Mouse (Mus musculus) layer of hippocampus, adult 18-20 months (tissue): ENCODE measurements around the gene Smad1. TPM values are rescaled to one million over a fixed set of nuclear protein-coding genes. Genes with fewer than 3 reads are reported as not detected.

Source experiments
- DNase-seq, 2 experiments: peaks; one replicate each; pipeline ENCODE4 v3.0.0; 2022; ENCODE audit warnings: low spot score in 2 of 2
- total RNA-seq, 2 experiments: library from RNA; stranded (reverse); gene quantifications; 2 replicates each; pipeline ENCODE4 v1.2.3; 2021

The Smad1 gene
- total RNA-seq, 2 experiments from 2014 or later, result 25.0 to 28.3 TPM

DNA sequence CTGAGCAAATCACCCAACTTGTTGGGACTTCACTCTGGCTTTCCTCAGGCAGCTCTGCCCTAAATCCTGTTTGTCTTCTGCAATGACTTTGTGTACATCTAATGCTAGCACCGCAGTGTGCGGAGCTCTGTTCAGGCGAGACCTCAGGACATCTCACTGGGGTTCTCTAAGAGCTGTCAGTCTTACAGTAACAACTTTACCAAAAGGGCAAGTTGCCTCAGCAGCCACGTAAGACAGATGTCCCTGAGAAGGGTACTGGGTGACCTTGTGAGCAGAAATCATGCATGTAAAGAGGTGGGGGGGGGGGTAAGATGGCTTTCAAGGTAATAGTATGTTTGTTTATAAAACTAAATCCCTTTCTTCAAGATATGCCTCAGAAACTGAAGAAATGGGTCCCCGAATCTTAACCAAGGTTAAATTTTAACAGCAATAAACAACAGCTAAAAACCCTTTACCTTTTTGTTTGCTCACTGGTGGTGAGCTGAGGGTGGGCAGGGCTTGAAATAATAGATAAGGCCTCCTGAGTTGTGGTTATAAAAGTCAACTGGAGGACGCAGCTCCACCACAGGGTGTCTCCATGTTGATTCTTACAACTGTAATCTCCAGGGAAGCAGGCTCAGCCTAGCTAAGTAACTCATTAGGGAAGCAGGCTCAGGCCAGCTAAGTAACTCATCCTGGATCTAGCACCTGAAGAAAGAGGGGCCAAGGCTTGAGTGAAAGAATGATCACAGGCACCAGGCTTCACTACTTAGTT, 38.4 kb downstream of the Smad1 start:
- DNase-seq, result no peak

DNA sequence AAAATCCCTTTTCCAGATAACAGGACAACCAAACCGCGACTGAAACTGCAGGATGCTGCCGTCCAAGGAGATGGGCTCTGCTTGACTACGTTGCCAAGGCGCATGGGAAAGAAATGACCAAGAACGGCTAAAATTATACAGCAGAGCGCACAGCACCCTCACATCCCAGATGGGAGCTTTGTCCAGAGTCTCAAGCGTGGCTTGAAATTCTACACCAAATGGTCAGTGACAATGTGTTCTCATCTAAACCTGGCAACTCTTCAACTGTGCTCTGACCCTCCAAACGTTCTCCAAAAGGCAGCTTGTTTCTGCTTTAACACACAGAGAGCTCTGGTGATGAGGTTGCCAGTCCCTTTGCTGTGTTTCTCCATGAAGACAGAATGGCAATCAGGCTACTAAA, 39.0 kb downstream of the Smad1 start:
- no peak for DNase-seq

DNA sequence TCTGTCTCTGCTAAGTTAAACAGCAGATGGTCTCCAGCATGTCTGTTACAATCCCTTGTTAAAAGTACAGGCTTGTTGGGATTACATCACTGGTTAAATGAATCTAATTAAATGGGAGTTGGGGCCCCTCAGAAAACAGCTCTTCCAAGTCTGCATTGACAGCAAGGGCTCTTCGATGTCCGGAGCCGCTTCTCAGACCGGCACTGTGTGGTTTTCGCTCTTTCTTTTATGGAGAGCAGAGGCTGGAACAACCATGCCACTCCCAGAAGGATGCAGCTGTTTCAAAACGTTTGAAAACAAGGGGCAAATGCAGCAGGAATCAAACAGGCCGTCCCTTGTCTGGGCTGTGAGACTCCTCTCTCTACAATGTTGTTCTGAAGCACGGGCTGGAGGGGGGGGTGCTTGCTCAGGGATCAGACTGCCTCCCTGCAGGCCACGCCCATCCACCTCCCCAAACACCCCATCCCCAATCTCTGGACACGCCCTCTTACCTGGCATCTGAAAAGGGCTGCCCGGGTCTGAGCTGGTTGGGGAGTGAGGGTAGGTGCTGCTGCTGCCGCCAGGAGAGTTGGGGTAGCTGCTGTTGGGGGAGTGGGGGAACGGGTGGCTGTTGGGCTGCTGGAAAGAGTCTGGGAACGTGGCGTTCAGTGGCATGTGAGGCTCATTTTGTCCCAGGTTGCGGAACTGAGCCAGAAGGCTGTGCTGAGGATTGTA, 43.4 kb downstream of the Smad1 start:
- peak in 1 of 2 experiments; percentile 76 for DNase-seq

DNA sequence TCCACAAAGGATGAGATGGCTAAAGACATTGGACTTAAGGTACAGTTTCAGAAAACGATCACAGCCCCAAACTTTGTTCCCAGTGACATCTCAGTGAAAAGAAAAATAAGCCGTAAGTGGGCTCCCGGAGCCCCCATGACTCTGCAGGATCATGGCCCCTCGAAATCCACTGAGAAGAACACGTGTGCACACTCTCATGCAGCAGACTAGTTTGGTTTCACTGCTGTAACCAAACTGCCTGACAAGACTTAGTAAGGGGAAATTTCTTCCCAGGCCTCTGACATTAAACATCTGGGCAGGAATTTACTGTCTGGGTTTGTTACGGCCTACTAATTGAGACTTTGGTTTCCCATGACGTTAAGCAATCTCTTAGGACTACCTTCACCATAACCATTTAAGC, 45.3 kb downstream of the Smad1 start:
- no peak for DNase-seq

DNA sequence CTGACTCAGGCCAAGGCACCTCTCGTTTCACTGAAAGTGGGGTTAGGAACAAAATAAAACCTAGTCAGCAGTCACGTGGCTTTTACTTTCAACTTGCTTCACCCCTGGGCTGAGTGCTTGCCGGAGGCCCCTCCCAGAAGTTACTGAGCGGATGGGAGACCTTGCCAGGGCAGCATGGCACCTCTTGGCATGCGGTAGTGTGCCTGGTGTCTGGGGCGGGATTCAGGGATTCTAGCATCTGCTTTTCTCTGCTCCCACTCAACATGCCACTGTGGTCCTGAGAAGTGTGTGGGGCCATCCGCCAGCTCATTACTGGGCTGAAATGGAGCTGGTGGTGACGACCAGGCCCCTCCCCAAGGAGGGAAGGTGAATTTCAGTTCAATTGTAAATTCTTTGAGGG, 47.4 kb downstream of the Smad1 start:
- no peak for DNase-seq

DNA sequence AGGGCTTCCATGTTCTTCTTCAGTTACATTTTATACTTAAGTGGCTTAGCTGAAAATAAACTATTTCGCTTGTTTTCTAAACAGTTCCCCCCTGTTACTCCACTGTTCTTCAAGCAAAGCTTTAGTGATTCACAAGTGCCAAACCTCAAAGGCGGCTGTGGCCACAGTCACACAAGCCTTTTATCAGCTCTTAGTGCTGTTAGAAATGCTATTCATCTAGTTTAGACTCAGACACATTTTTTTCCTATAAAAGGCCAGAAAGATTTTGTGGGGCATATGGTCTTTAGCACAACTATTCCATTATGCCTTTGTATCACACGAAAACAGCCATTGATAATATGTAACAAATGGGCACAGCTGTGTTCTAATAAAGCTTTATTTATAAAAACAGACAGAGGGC, 48.5 kb downstream of the Smad1 start:
- DNase-seq, result no peak

DNA sequence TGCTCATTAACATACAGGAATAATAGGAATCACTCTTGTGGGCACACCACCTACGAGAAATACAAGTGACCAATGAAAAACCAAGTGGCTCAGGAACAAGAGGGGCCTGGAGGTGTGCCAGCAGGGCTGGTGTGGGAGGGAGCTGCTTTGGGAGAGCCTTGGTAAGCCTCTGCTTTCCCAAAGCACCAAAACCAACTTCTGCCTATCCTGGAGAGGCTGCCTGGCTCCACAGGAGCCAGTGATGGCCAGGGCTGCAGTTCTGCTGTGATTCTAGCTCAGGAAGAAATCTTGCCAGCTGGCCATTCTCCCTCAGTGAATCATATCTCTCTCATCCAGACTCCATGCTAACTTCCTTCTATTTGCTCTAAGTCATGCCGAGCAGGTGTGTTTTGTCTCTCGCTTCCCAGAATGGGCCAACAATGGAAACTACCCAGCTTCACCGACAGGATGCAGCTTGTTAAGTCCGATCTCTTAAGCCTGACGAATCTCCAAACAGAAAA, 49.2 kb downstream of the Smad1 start:
- DNase-seq, result peak in 1 of 2 experiments; percentile 55

DNA sequence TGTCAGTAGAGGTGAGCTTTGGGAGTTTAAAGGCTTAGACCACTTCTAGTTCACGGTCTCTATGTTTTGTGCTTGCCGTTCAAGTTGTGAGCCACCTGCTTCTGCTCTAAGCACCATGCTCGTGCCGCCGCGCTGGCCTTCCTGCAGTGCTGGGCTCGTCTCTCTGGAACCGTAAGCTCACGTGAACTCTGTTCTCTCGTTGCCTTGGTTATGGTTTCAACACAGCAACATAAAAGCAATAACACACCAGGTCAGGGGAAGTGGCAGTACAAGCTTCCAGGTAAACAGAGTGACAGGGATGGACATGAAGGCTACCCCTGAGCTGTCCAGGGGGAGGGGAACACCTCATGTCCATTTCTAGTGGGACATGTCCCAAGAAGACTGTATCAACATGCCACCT, 52.9 kb downstream of the Smad1 start:
- DNase-seq, result no peak

DNA sequence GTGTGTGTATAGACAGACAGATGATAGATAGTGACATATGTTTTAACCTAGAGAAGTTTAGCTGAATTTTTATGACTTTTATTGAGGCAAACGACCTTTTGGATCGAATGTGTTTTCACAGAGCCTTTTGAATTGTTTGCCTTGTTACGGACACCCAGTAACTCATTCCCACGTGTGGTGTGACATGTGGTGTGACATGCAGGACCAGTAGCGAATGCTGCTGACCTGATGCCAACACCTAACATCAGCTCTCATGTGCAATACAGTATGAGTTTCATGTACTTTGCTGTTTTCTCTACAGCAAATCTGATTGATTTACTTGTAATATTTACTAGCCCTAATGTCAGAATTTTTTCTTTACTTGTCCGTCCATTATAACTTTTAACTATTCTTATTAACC, 53.5 kb downstream of the Smad1 start:
- no peak for DNase-seq

DNA sequence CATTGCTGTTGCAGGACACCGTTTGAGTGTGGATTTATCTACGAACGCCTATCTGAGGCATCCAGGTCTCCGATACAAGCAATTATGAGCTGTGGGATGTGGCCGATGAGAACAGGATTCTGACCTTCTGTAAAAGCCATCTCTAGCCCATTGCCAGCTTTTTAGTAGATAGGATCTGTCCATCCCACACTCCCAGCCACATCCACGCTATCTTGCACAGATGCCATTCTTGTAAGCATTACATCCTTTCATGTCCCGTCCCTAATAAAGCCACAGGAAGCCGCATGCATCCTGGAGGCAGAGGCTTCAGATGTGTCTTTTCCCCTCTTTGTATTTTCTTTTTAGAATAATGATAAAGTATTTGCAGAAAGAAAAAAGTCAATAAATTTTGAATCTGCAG, 58.1 kb downstream of the Smad1 start:
- DNase-seq, result no peak

DNA sequence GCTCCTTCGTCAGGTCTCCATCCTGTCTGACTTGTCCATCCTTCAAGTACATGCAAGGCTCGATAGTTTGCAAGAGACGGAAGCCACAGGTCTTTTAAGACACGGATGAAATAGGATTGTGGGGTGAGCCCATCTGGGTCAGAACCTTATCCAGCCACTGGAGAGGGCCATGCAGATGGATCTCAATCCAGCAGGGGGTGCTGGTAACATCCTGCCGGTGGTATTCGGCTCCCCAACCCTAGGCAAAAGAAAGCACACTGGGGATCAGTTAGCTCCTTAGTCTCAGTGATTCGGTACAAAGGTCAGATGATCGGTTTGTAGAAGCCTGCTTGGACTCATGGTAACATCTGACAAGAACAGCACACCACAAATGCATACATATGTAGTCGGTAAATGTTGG, 59.8 kb downstream of the Smad1 start:
- peak in 1 of 2 experiments; percentile 44 for DNase-seq

DNA sequence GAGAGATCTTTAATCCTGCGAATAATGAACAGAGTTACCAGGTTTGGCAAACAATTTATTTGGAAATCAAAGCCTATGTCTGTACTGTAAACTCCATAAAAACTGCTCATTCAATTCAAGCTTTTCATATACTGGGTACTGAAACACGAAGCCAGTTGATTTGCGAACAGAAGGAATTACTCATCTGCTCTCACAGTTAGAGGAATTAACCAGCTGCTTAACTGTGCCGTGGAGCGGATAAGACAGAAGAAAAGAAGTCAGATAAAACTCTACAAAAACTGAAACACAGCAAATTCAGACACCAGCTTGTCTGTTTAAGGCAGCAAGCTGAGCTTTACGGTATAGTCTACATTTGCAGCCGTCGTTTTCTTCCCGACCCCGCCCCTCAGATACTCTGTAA, 60.7 kb downstream of the Smad1 start:
- peak in 1 of 2 experiments; percentile 61 for DNase-seq

DNA sequence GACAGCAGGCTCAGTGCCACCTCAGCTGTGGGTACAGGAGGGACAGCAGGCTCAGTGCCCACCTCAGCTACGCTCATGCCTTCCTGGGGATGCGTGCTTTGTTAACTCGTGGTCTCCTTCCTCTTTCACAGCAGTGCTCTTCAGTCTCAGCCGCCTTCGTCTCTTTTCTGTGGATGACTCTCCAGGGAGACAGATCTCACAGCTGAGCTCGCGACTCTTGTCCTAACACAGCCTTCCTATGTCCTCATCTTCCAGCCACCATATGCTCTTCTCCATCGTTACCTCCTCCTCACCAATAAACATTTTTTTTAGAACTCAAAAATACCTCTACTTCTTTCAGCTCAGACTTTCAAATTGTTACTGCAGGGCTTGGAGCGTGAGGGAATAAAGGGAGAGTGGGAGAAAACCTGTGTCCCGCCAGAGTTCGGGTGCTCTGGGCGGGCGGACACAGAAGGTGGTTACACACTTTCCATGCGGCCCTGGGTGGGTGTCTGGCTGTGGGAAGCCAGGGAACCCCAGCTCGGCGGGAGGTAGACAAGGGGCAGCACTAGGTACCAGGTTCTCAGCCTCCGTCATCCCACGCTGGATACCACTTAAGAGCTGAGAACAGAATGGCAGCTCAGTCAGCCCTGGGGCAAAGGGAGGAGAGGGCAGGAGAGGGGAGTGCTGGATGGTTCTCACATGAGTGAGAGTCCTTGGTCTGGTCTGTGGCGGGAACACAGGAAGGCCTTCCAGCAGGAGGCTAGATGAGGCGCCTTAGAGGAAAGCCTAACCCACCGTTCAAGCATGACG, 67.0 kb downstream of the Smad1 start:
- no peak for DNase-seq

DNA sequence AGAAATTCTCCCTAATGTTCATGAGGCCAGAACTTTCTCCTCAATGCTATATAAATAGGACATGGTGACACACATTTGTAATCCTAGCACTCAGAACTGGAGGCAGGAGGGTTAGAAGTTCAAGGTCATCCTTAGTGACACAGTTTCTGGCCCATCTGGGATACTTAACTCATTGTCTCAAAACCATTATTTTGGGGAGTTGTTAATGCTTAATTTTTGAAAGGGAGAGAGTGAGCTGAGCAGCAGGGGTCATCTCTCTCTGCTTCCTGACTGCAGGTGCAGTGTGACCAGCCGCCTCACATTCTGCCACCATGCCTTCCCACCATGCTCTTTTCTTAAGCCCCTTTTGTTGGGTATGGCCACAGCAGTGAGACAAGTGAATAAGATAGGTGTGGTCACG, 67.7 kb downstream of the Smad1 start:
- DNase-seq, result no peak

DNA sequence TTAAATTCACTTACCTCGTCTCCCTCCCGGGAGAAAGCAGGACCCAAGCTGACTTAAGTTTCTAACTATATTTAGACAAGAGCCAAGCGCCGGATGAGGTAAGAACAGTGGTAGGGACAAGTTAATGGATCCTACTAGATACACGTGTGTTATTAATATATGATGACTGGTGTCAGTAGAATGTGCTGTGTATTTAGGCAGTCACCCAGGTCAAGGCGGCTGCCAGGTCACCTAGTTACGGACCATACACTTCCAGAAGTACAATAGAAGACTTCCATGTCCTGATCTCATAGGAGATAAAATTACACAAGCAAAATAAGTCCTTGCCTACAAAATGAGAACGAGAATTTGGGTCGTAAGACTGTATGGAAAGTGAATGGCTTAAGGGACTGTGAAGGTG, 68.3 kb downstream of the Smad1 start:
- DNase-seq, result no peak

DNA sequence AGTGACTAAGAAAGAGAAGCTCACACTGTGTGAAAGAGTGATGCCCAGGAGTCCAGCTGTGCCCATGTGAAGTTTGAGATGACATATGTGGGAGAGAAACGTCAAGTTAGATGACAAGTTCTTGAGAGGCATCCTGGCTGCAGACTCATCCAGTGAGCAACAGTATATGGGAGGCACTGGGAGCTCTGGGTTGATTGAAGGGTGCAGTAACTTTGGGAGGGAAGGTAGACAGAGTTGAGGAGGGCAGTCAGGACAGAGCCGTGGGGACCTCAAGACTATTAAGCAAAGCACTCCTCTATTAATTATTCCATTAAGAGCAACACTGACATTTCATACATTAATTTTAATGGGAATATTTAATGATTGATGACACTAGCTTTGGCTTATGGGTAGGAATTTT, 69.6 kb downstream of the Smad1 start:
- no peak for DNase-seq

DNA sequence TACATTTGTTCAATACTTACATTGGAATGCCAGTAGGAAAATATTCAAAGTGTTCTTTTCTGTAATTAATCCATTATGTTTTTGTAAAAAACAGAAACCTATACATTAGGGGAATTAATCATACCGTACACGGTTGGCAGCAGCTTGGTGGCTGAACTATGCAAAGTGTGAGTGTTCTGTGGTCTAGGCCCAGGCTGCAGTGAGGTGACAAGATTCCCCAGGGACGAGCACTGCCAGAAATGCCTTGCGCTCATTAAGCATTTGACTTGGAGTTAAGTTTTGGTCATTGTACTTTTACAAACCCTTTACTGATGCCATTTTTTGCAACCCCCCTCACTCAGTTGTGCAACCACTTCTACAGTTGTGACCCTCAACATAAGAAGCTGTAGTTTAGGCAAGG, 70.1 kb downstream of the Smad1 start:
- no peak for DNase-seq

DNA sequence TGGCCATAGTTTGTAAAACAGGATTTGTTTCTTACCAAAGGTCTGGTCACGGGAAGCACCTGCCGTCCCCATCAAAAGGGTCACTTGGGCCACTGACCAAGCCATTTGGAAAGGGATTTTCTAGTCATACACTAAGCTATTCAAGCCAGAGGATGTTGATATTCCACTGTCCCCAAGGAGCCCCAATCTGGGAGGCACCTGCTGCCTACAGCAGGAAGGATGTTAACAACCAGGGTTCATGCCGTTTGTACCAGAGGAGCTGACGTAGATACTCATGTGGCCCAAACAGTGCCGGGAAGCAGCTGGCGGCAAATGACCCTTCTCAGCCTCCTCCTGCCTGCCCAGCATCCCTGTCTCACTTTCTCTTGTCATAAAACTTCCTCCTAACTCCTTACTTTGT, 73.8 kb downstream of the Smad1 start:
- no peak for DNase-seq

DNA sequence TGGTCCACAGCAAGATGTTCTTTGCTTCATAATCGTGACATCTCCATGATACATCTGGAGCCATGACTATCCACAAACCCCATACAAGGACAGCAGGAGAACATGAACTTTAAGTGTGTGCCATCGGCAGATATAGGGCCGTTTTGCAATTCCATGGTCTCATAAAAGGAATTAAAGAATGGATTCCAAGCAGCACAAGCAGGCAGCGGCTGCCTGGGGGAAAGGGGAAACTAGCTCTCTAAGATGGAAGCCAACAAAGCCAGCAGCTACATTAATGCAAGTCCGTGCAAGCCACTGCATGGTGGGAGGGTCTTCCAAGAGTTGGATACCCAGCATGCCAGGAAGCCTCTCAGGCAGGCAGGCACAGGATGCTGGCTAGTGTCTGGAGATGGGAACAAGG, 74.4 kb downstream of the Smad1 start:
- no peak for DNase-seq

DNA sequence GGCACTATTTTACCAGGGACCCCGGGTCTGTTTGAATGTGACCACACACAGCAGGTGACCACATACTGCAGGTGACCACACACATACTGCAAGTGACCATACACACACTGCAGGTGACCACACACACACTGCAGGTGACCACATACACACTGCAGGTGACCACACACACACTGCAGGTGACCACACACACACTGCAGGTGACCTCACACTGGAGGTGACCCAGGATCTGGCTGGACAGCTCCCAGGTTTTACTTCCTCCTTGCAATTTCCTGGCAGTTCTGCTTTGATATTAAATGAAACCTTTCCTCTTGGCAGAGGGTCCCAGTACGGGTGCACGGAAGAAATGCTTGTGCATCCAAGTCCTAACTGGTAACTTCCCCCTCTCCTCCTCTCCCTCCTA, 75.3 kb downstream of the Smad1 start:
- DNase-seq, result no peak

DNA sequence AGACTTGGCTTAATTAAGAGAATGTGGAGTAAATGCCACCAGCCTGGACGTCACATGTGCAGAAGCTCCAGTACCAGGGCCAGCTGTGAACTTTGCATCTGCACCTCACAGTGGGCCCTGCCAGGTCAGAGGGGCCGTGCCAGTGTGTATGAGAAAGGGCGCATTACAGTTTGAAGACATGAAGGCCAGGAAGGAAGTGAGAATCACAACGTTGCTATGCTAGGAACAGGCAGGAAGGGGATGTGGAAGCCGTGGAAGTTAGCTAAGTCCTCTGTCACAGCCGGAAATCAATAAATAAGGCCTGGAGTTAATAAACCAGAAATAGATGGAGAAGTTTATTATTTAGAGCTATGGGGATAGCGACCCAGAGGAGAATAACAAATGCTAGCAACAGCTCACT, 76.2 kb downstream of the Smad1 start:
- DNase-seq, result no peak

DNA sequence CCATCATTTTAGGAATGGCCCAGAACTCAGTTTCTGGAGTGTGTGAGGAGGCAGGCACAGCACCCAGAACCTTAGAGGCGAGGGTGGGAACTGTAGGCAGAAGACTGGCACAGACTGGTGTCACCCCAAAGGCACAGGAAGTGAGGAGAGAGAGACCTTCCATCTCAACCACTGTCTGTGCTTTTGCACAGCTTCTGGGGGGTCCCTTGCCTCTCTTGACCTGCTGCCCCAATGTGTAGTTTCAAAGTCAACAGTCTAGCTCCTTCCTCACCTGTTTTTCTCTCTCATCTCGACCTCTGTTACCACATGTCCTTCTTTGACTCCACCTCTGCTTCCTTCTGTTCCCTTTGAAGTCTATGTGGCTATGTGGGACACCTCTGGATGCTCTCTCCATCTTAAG, 88.5 kb downstream of the Smad1 start:
- no peak for DNase-seq
